Mouse (Mus musculus): ENCODE measurements around the gene Wnt7b. TPM values are rescaled to one million over a fixed set of nuclear protein-coding genes. Genes with fewer than 3 reads are reported as not detected.

Gene Wnt7b
- 49.5 and 62.1 TPM in 2 replicates for polyA plus RNA-seq (2015; fragmentation: Nextera tagmentation; extraction: Ambion mirVana)

DNA sequence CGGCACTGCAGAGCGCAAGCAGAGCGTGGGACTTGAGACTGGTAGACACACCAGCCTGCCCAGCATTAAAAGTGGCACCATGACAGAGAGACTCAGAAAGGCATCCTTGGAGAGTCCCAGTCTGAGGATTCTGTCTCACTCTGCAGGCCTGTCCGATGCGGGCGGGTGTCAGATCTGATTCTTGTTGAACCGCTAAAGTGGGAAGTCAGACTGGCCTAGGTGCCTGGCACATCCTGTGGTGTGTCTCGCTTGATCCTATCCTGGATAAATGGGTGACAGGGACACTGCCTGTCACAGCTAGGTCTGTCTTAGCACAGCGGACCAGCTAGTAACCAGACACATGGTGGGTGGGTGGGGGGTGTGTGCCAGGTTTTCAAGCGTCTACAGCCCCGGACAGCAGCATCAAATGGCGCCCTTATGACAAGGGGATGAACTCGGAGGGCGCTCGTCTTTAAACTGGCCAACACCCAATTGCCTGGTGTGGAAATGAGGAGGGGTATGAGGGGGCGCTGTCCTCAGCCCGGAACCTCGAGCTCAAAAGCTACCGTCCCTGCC lies at the start of gene Wnt7b:
Gene Wnt7b (minus strand): TSS at position 118 of the 555 bp plus-strand sequence.
- peaks cover 37% of the 10 kb centered on the region for H3K4me1 ChIP-seq
- peak within 1 kb of the TSS; percentile 45 for H3K9ac ChIP-seq
- peak within 1 kb of the TSS; percentile 99 for H3K4me2 ChIP-seq
- WGBS = 5% methylated on average over 19 of the region's 19 CpGs
- H3K36me3 ChIP-seq = no peaks in the 10 kb centered on the region
- ATAC-seq (ENCODE audit: insufficient number of reproducible peaks, low FRiP score, low TSS enrichment, low read depth) = no peak
- H3K9me3 ChIP-seq = no peaks in the 10 kb centered on the region
- H3K4me3 ChIP-seq = peak within 1 kb of the TSS; percentile 57
- peak within 1 kb of the TSS; percentile 75 for H3K27ac ChIP-seq
- peaks cover 81% of the 10 kb centered on the region for H3K27me3 ChIP-seq

DNA sequence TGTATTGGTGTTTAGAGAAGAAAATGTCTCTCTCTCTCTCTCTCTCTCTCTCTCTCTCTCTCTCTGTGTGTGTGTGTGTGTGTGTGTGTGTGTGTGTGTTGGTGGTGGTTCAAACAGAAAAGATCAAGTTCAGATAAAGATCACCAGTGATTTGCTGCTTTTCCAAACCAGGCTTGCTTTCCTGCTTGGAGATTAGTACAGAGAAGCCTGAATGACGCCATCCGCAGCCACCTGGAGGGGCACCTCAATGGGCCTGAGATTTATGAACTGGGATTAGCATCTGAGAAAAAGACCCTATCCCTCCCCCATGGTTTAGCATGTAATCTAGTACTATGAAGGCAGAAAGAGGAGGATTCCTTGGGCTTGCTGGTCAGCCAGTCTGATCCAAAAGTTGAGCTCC lies 49.3 kb upstream of the Wnt7b start:
- Histone ChIP-seq H3K27ac (peak overlapping the region; percentile 44), H3K4me2 (no peak overlapping the region), H3K27me3 (0 out of 2 replicates have a peak, but pooled peaks cover under 1% of the 10 kb centered on the region), H3K9me3 (no peaks in the 10 kb centered on the region), H3K36me3 (no peaks in the 10 kb centered on the region), H3K9ac (no peak overlapping the region), H3K4me1 (peaks cover 15% of the 10 kb centered on the region), H3K4me3 (no peak overlapping the region)
- WGBS = 49% methylated on average over 2 of the region's 2 CpGs
- ATAC-seq (ENCODE audit: insufficient number of reproducible peaks, low FRiP score, low TSS enrichment, low read depth) = no peak

DNA sequence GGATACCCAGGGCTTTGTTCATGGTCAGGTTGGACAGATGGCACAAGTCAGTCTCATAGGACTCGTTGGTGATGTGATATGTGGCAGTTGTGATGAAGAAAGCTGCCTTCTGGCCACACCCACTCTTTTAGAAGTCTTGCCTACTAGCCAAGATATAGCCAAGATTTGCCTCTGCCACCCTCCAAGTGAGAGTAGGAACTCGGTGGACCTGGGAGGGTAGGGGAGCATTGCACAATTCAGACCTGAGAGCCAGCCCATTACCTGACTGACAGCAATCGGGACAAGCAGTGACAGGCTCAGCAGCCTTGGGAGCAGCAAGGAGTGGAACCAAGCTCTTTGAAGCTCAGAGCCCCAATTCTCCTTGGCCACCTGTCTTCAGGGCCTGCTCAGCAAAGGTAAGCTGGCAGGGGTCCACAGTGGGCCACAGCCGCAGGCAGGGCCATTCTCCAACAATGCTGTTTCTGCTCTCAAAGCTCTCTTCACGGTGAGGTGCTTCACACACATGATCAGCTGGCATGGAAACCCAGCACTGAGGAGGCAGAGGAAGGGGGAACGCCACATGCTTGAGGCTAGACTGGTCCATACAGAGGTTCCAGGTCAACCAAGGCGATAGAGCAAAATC lies 47.8 kb upstream of the Wnt7b start:
- peaks cover 11% of the 10 kb centered on the region for H3K27me3 ChIP-seq
- H3K4me3 ChIP-seq = no peak overlapping the region
- H3K36me3 ChIP-seq = no peaks in the 10 kb centered on the region
- H3K9ac ChIP-seq = no peak overlapping the region
- 70% methylated on average over 7 of the region's 7 CpGs for WGBS
- no peak overlapping the region for H3K4me2 ChIP-seq
- no peaks in the 10 kb centered on the region for H3K9me3 ChIP-seq
- no peak for ATAC-seq (ENCODE audit: insufficient number of reproducible peaks, low FRiP score, low TSS enrichment, low read depth)
- peaks cover 16% of the 10 kb centered on the region for H3K4me1 ChIP-seq
- no peak overlapping the region; the same call in 1 of the 2 replicates for H3K27ac ChIP-seq

DNA sequence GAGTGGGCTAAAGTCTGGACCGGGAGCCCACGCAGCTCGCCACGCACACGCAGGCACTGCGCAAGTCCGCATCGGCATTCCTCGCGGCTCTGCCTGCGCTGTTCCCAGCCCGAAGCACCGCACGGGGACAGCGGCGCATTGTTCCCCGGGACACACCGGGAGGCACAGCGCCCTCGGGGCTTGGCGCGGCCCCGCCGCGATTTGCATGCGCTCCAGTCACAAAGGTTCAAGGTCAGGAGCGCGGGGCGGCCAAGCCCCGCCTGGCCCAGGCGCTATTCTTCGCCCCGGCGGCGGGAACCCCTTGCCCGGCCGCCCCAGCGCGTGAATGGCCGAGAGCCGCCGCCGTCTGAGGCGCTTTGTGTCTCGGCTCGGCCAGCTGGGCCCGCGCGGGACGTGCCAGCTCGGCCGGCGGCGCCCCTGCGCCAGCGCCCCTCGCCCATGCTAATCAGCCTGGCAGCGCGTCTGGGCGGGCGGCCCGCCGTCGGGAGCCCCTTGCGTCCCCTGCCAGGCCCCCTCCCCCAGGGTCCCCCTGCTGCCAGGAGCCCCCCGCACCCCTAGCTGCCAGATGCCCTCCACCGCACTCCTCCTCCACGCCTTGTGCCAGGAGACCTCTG lies 43.5 kb upstream of the Wnt7b start:
- no peak for ATAC-seq (ENCODE audit: insufficient number of reproducible peaks, low FRiP score, low TSS enrichment, low read depth)
- peak overlapping the region; percentile 46 for H3K4me3 ChIP-seq
- peak overlapping the region; percentile 53 for H3K9ac ChIP-seq
- peak overlapping the region; percentile 90 for H3K4me2 ChIP-seq
- WGBS = 2% methylated on average over 65 of the region's 68 CpGs
- peaks cover 28% of the 10 kb centered on the region for H3K27me3 ChIP-seq
- H3K9me3 ChIP-seq = no peaks in the 10 kb centered on the region
- H3K4me1 ChIP-seq = peaks cover 18% of the 10 kb centered on the region
- no peaks in the 10 kb centered on the region for H3K36me3 ChIP-seq
- peak overlapping the region; percentile 44 for H3K27ac ChIP-seq

DNA sequence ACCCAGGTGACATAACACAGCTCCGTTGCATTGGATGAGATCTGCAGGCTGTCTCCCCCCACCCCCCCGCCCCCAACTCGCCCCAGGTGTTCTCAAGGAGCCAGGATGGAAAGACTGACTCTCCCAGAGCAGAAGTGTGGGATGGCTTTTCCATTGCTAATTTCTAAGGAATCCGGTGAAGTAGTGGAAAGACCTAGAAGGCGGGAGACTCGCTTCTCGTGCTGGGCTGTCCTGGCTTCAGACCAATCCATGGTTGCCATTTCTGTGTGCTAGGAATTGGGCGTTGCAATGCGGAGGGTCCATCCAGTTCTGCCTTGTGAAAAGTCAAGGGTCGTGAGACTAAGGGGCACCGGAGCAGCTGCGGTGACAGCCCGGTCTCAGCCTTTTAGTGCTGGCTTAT lies 39.9 kb upstream of the Wnt7b start:
- peak; percentile 70 for ATAC-seq (ENCODE audit: insufficient number of reproducible peaks, low FRiP score, low TSS enrichment, low read depth)
- no peaks in the 10 kb centered on the region for H3K36me3 ChIP-seq
- 66% methylated on average over 13 of the region's 13 CpGs for WGBS

DNA sequence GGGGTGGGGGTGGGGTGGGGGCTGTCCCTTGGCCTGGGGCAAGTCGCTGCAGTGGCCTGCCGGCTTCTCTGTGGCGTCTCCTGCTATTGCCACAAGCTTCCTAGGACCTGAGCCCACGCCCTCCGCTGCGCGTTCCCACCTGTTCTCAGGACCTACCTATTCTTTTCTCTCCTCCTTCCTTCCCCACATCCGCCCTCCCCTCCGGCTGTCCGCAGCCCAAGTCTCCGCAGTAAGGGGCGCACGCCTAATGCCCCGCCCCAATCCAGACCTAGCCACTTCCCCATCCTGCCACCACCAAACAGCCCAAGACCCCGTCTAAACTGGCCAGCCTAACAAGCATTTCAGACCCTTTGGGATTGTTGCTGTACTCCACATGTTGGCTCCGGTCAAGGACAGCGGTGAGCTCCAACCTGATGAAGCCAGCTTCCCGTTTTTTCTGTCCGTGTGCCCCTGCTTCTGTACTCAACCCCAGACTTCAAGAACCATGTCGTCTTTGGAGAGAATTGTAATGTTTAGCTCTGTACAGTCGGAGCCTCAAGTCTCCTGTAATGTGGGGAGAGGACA lies 33.3 kb upstream of the Wnt7b start:
- no peak overlapping the region for H3K4me2 ChIP-seq
- H3K9me3 ChIP-seq = no peaks in the 10 kb centered on the region
- no peak for ATAC-seq (ENCODE audit: insufficient number of reproducible peaks, low FRiP score, low TSS enrichment, low read depth)
- H3K4me3 ChIP-seq = no peak overlapping the region
- H3K36me3 ChIP-seq = no peaks in the 10 kb centered on the region
- H3K27me3 ChIP-seq = peaks cover 13% of the 10 kb centered on the region
- WGBS = 34% methylated on average over 21 of the region's 21 CpGs
- no peak overlapping the region for H3K27ac ChIP-seq
- no peak overlapping the region for H3K9ac ChIP-seq
- H3K4me1 ChIP-seq = peaks cover 40% of the 10 kb centered on the region

More for the DNA sequence above, 39.9 kb upstream of the Wnt7b start:
- peaks cover 28% of the 10 kb centered on the region for H3K27me3 ChIP-seq
- no peak overlapping the region for H3K9ac ChIP-seq
- H3K4me2 ChIP-seq = no peak overlapping the region
- H3K9me3 ChIP-seq = no peaks in the 10 kb centered on the region
- H3K4me3 ChIP-seq = no peak overlapping the region
- H3K27ac ChIP-seq = peak overlapping the region; percentile 72
- H3K4me1 ChIP-seq = peaks cover 18% of the 10 kb centered on the region

DNA sequence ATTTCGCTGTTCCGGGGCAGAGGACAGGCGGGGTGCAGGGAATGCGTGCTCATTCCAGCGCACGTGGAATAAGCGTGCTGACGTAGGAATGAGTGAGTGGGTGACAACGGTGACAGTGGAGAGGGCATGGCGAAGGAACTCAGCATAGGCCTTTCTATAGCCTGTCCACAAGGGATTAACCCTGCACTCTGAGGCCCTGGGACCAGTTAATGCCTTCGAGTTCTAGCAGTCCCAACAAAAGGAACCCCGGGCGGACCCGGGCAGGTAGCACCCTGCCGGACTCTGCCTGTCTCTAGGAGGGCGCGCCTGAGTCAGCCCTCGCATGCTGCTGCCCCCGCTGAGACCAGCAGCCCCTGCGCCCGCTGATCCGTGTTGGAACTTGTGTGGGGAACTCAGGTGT lies 32.8 kb upstream of the Wnt7b start:
- no peak for ATAC-seq (ENCODE audit: insufficient number of reproducible peaks, low FRiP score, low TSS enrichment, low read depth)
- Histone ChIP-seq H3K4me1 (peaks cover 46% of the 10 kb centered on the region), H3K27me3 (peaks cover 13% of the 10 kb centered on the region), H3K4me3 (no peak overlapping the region), H3K36me3 (no peaks in the 10 kb centered on the region), H3K9ac (no peak overlapping the region), H3K27ac (no peak overlapping the region), H3K4me2 (no peak overlapping the region), H3K9me3 (no peaks in the 10 kb centered on the region)
- WGBS = 45% methylated on average over 22 of the region's 22 CpGs

DNA sequence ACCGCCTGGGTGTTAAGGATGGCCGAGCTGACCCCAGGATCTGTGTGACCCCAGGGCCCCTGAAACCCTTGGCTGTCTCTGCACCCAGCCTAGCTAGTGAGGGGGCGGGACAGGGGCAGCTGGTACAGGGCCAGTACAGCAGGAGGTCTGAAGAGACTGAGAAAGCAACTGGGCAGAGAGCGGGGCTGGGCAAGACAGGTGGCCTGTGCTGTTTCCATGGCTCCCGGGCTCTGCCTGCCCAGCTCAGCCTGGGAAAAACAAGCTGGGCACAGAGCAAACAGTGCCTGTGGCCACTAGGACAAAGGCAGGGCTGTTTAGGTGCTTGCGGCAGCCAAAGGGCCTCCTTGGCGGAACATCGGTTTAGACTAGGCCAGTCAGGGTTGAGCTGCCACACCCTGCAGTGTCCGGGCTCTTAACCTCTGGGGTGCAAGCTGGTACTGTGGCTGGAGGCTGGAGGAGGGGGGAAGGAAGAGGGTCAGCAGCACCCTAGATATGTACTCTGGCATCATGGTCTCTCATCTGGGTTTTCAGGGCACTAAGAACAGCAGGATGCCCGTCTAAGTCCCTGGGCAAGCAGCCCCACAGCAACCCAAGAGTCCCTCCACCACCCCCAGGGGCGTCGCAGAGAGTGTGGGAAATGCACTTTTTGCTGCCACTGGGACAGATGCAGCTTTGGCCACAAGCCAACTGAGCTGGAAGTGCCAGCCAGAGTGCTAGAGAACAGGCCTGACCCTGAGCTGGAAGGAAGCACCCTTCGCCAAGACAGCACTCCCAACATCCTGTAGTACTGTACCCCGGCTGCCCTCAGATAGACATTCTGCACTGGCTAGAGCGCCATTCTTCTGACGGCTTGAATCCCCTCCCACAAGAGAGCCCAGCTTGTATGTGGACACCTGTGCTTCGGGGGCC lies 31.3 kb upstream of the Wnt7b start:
- WGBS = 71% methylated on average over 17 of the region's 17 CpGs
- Histone ChIP-seq H3K9ac (no peak overlapping the region), H3K27ac (peak overlapping the region; percentile 69), H3K36me3 (no peaks in the 10 kb centered on the region), H3K9me3 (no peaks in the 10 kb centered on the region), H3K4me3 (no peak overlapping the region), H3K4me1 (peaks cover 47% of the 10 kb centered on the region), H3K27me3 (peaks cover 13% of the 10 kb centered on the region), H3K4me2 (no peak overlapping the region)
- peak; percentile 41 for ATAC-seq (ENCODE audit: insufficient number of reproducible peaks, low FRiP score, low TSS enrichment, low read depth)

DNA sequence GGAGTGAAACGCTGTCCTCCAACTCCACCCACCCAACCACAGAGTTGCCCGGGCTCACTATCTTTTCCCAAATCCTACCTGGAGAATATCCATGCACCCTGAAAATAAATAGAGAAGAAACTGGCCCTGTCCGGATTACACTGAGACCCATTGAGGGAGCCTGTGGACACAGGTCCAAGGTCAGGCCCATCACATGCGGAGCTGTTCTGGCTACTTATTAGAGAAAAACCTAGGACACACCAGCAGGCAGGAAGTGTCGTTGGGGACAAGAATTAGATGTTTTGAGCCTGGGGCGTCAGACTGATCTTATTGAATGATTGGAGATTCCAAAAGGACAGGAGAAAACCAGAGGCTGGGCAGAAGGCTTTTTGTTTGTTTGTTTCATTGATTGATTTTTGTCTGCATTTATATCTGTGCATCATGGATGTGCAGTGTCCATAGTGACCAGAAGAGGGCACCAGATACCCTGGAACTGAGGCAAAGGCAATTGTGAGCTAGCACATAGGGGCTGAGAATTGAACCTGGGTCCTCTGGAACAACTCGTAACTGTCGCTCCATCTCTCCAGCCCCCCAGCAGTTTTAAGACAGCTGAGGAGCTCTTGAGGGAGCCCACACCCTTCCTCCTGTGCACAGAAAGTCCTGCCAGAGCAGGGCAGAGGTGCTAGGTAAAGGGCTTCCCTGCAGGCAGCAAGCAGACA lies 30.5 kb upstream of the Wnt7b start:
- Histone ChIP-seq H3K4me2 (no peak overlapping the region), H3K27ac (peak overlapping the region; percentile 91), H3K36me3 (no peaks in the 10 kb centered on the region), H3K9me3 (no peaks in the 10 kb centered on the region), H3K4me1 (peaks cover 47% of the 10 kb centered on the region), H3K27me3 (peaks cover 13% of the 10 kb centered on the region), H3K9ac (no peak overlapping the region), H3K4me3 (no peak overlapping the region)
- no peak for ATAC-seq (ENCODE audit: insufficient number of reproducible peaks, low FRiP score, low TSS enrichment, low read depth)
- WGBS = 73% methylated on average over 8 of the region's 8 CpGs

DNA sequence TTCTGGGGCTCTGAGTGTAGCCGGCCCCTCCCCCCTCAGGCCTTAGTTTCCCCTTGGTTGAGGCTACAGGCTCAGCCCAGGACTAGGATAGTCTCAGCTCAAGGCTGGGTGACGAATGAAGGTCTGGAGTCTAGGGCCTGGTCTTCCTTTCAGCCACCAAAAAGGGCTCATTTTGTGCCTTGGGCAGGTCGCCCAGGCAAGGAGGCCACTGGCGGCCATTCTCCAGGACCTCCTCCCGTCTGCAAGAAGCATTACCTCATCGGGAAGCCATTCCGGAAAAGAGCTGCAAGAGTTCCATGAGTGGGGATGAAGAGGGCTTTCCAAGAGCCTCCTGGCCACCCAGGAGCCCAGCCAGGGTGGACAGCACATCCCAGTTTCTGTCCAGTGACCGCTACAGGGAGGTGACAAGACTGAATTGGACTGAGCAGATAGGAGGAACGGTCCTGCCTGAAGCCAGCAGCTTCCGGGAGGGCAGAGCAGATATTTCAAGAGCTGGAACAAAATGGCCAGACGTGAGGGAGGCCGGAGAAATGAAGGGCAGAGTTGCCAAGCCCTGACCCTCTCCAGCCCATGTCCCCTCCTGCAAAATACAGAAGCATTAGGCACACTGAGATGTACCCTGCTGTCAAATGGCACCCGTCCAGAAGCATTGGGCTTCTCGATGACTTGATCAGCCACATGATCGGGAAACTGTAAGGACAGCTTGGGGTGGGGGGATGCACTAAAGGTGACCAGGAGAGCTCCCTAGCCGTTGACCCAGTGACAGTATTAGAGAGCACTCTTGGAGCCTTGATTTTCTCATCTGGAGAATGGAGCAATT lies 29.6 kb upstream of the Wnt7b start:
- ATAC-seq (ENCODE audit: insufficient number of reproducible peaks, low FRiP score, low TSS enrichment, low read depth) = no peak
- H3K27me3 ChIP-seq = peaks cover 13% of the 10 kb centered on the region
- H3K9me3 ChIP-seq = no peaks in the 10 kb centered on the region
- H3K9ac ChIP-seq = no peak overlapping the region
- no peaks in the 10 kb centered on the region for H3K36me3 ChIP-seq
- H3K4me1 ChIP-seq = peaks cover 47% of the 10 kb centered on the region
- H3K4me3 ChIP-seq = no peak overlapping the region
- peak overlapping the region; percentile 91 for H3K27ac ChIP-seq
- WGBS = 68% methylated on average over 16 of the region's 16 CpGs
- H3K4me2 ChIP-seq = no peak overlapping the region

Data from limb, embryonic 15.5 days (tissue).